Mouse (Mus musculus) bone marrow, adult 2 months (tissue): Measurements from ENCODE around the gene Taf6. TPM values are rescaled to one million over a fixed set of nuclear protein-coding genes. Genes with fewer than 3 reads are reported as not detected.

Experiments used
- H3K27ac ChIP-seq: fragments of 200-500 bp; 2 replicates; pipeline ENCODE4 v1.5.1; 2012; ENCODE audit warnings: low read depth, mild to moderate bottlenecking, control low read depth, inconsistent platforms, low read length; ENCODE audit not compliant: control insufficient read depth, poor library complexity, insufficient read depth
- H3K4me1 ChIP-seq: fragments of 200-500 bp; 2 replicates; pipeline ENCODE4 v1.6.1; 2011; ENCODE audit warnings: low read length; ENCODE audit not compliant: control insufficient read depth, insufficient read depth
- H3K4me3 ChIP-seq: fragments of 200-500 bp; replicated peaks from 2 replicates; pipeline ENCODE3; 2011; ENCODE audit warnings: mild to moderate bottlenecking, low read depth, low read length, control low read depth; ENCODE audit not compliant: control insufficient read depth
- CTCF ChIP-seq: fragments of 200-500 bp; IDR thresholded peaks from 2 replicates; pipeline ENCODE4 v1.5.1; 2011; ENCODE audit warnings: low read length, control low read depth; ENCODE audit not compliant: control insufficient read depth, insufficient read depth
- POLR2A ChIP-seq: fragments of 200-500 bp; IDR thresholded peaks from 2 replicates; pipeline ENCODE4 v1.6.1; 2011; ENCODE audit warnings: low read depth, mild to moderate bottlenecking, control low read depth, low read length, borderline replicate concordance; ENCODE audit not compliant: control insufficient read depth
- WGBS: fragments of 180-500 bp; shearing (Covaris S2); methylation state at CpG from one replicate; pipeline ENCODE4 v1.1.7; 2018; 5-methylcytosine and 5-hydroxymethylcytosine counted together
- polyA plus RNA-seq: library from polyadenylated mRNA; stranded (reverse); fragments of >200 nt; gene quantifications from 2 replicates; pipeline ENCODE4 v1.2.4, GENCODE M21; 2011; ENCODE audit warnings: low replicate concordance; ENCODE audit not compliant: missing spikeins, insufficient read depth, insufficient read length

Taf6 gene
- polyA plus RNA-seq, 1 experiment = 31.0 TPM

DNA sequence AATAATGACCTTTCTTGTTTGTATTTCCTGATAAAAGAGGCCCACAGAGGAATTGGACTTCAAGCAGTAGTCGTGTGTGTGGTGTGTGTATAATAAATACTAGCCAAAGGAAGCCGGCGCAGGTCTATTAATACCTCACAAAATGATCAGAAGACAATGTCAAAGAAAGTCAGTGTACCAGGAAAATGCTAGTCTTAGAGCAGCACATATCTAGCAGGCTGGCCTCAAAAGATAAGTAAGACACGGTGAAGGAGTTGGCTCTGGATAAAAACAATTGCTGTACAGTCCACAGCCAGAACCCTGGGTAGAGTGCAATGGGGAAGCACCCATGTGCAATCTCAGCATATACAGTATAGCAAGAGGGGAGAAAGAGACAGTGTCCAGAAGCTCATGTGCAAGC lies 50.0 kb downstream of the Taf6 start:
- TF ChIP-seq POLR2A (no peak), CTCF (no peak)
- WGBS = 55% methylated on average over 4 of the region's 4 CpGs
- H3K4me3 ChIP-seq = no peak overlapping the region
- no peak overlapping the region for H3K27ac ChIP-seq
- H3K4me1 ChIP-seq = peaks cover 2% of the 10 kb centered on the region

- WGBS = 86% methylated on average over 5 of the region's 5 CpGs
- no peak for TF ChIP-seq CTCF
- Histone ChIP-seq H3K27ac (no peak overlapping the region), H3K4me1 (no peaks in the 10 kb centered on the region), H3K4me3 (no peak overlapping the region)
Measured at GRCm38 (mm10) chr5:138132425-138133064, 54.7 kb downstream of the Taf6 start.

Other genes with a start within 250 kb of the Taf6 start
- gene Gjc3, start 224.4 kb downstream of the Taf6 start, polyA plus RNA-seq = not detected in 2 replicates
- 4.6 and 9.7 TPM in 2 replicates for gene Azgp1, start 205.9 kb downstream of the Taf6 start, polyA plus RNA-seq
- gene Smok3a, start 166.2 kb downstream of the Taf6 start, polyA plus RNA-seq = not detected in 2 replicates
- not detected in 2 replicates for gene Smok3b, start 166.0 kb downstream of the Taf6 start, polyA plus RNA-seq
- gene Smok3c, start 134.3 kb downstream of the Taf6 start, polyA plus RNA-seq = not detected in 2 replicates
- gene Zkscan1, start 102.4 kb downstream of the Taf6 start, polyA plus RNA-seq = 6.0 and 9.0 TPM in 2 replicates
- gene Zscan21, start 70.5 kb downstream of the Taf6 start, polyA plus RNA-seq = 4.3 and 6.5 TPM in 2 replicates
- gene Zfp113, start 31.7 kb downstream of the Taf6 start, polyA plus RNA-seq = 2.2 and 2.7 TPM in 2 replicates
- 36.0 and 72.4 TPM in 2 replicates for gene Cops6, start 26.4 kb downstream of the Taf6 start, polyA plus RNA-seq
- gene Ap4m1, start 15.4 kb downstream of the Taf6 start, polyA plus RNA-seq = 24.8 and 37.2 TPM in 2 replicates
- gene Mcm7, start 15.0 kb downstream of the Taf6 start, polyA plus RNA-seq = 198 and 236 TPM in 2 replicates
- 14.1 and 19.6 TPM in 2 replicates for gene Cnpy4, start within 50 bp of the Taf6 start, polyA plus RNA-seq
- gene Mblac1, start 6.9 kb upstream of the Taf6 start, polyA plus RNA-seq = 0.99 and 2.3 TPM in 2 replicates
- 0.74 TPM in 1 of 2 replicates, not detected in the other for gene Nxpe5, start 38.4 kb upstream of the Taf6 start, polyA plus RNA-seq
- gene Lamtor4, start 68.0 kb upstream of the Taf6 start, polyA plus RNA-seq = 69.8 and 167 TPM in 2 replicates
- gene BC037034, start 76.6 kb upstream of the Taf6 start, polyA plus RNA-seq = 54.9 and 151 TPM in 2 replicates
- gene Gal3st4, start 85.4 kb upstream of the Taf6 start, polyA plus RNA-seq = not detected in 2 replicates
- gene Gm43720, start 92.5 kb upstream of the Taf6 start, polyA plus RNA-seq = 0.25 TPM in 1 of 2 replicates, not detected in the other
- 4.0 and 8.4 TPM in 2 replicates for gene Gpc2, start 92.6 kb upstream of the Taf6 start, polyA plus RNA-seq
- 12.4 and 13.5 TPM in 2 replicates for gene Stag3, start 92.8 kb upstream of the Taf6 start, polyA plus RNA-seq
- not detected in 2 replicates for gene Pvrig, start 154.5 kb upstream of the Taf6 start, polyA plus RNA-seq